Mouse (Mus musculus) thymus, adult 2 months (tissue): ENCODE results near the gene Glis2.

Source experiments
- CTCF ChIP-seq: fragments of 200-500 bp; IDR thresholded peaks from 2 replicates; pipeline ENCODE4 v1.5.1; 2012; ENCODE audit warnings: mild to moderate bottlenecking, control low read depth, low read length, moderate library complexity, borderline replicate concordance; ENCODE audit not compliant: control insufficient read depth, poor library complexity, insufficient read depth; ENCODE audit errors: extremely low read depth
- POLR2A ChIP-seq: fragments of 200-500 bp; IDR thresholded peaks from 2 replicates; pipeline ENCODE4 v1.6.1; 2012; ENCODE audit warnings: mild to moderate bottlenecking, low read length, control low read depth, moderate library complexity; ENCODE audit not compliant: control insufficient read depth, poor library complexity, insufficient read depth; ENCODE audit errors: extremely low read depth

DNA sequence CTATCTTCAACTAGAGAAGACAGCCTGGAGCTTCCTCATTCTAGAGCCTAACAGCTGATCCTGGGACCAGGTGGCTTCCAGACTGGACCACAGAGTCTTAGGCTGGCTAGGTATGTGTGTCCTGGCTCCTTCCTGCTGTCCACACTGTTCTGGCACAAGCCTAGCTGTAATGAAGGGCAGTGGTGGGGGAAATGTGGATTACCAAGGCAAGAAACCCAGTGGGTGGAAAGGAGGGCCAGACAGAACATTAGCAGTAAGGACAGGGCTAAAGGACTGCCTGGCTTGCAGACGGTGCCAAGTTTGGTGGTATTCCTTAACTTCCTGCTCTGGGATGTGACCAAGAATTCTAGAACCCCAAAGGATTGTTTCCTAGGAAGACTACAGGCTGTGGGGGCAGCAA, 56.6 kb downstream of the Glis2 start:
- TF ChIP-seq CTCF (no peak), POLR2A (no peak)
